Mouse (Mus musculus) spleen, adult 2 months (tissue): Measurements from ENCODE around the gene Tpgs1. TPM values are rescaled to one million over a fixed set of nuclear protein-coding genes. Genes with fewer than 3 reads are reported as not detected.

Experiments used
- DNase-seq, 2 experiments: peaks; one replicate each; pipeline versions ENCODE4 v3.0.0 to v3.0.0-alpha.2; 2012 to 2021; ENCODE audit warnings: low spot score in 2 of 2, low read depth in 1 of 2
- H3K27ac ChIP-seq: fragments of 200-500 bp; 2 replicates; pipeline ENCODE4 v1.5.1; 2012; ENCODE audit warnings: low read length, inconsistent platforms; ENCODE audit not compliant: insufficient read depth
- H3K27me3 ChIP-seq: fragments of 200-500 bp; 2 replicates; pipeline ENCODE4 v1.6.1; 2012; ENCODE audit warnings: mild to moderate bottlenecking, moderate library complexity, low read length, inconsistent platforms; ENCODE audit not compliant: control insufficient read depth, insufficient read depth
- H3K36me3 ChIP-seq: fragments of 200-500 bp; 2 replicates; pipeline ENCODE4 v1.6.1; 2012; ENCODE audit warnings: mild to moderate bottlenecking, low read length, inconsistent platforms; ENCODE audit not compliant: control insufficient read depth, insufficient read depth
- H3K4me1 ChIP-seq: fragments of 200-500 bp; 2 replicates; pipeline ENCODE4 v1.6.1; 2011; ENCODE audit warnings: inconsistent platforms; ENCODE audit not compliant: control insufficient read depth, insufficient read depth, insufficient read length
- H3K4me3 ChIP-seq: fragments of 200-500 bp; 2 replicates; pipeline ENCODE4 v1.5.1; 2011; ENCODE audit warnings: mild to moderate bottlenecking, inconsistent platforms; ENCODE audit not compliant: insufficient read depth, insufficient read length; ENCODE audit errors: extremely low read depth
- CTCF ChIP-seq: fragments of 200-500 bp; IDR thresholded peaks from 2 replicates; pipeline ENCODE4 v1.5.1; 2011; ENCODE audit warnings: mild to moderate bottlenecking, inconsistent platforms; ENCODE audit not compliant: insufficient read depth, insufficient read length, insufficient replicate concordance; ENCODE audit errors: extremely low read depth
- POLR2A ChIP-seq: fragments of 200-500 bp; IDR thresholded peaks from 2 replicates; pipeline ENCODE4 v1.6.1; 2011; ENCODE audit warnings: low read depth, low read length, inconsistent platforms
- WGBS: fragments of 180-500 bp; shearing (Covaris S2); methylation state at CpG from one replicate; pipeline ENCODE4 v1.1.7; 2018; 5-methylcytosine and 5-hydroxymethylcytosine counted together
- polyA plus RNA-seq: library from polyadenylated mRNA; depleted of rRNA; stranded (reverse); fragments of >200 nt; gene quantifications from 2 replicates; pipeline ENCODE4 v1.2.3, GENCODE M21; 2012

Gene Tpgs1
- polyA plus RNA-seq, 1 experiment: 47.9 TPM

DNA sequence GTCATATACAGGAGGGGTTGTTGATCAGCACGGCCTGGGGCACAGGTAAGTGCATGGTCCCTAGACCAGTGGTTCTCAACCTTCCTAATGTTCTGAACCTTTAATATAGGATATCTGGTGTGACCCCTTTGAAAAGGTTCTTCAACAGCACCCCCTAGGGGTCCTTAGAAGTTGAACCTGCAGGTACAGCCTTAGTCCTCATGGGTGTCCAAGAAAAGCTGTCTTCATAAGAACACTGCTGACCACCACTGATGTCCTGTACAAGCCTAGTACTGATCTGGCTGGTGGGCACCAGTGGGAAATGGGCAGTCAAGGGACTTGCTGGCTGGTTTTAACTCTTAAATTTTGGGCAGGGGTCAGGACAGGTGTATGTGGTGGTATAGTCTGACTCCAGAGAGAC, 42.9 kb downstream of the Tpgs1 start:
- no peak for DNase-seq
- H3K36me3 ChIP-seq: peaks cover 14% of the 10 kb centered on the region
- WGBS: 100% methylated on average over 1 of the region's 1 CpGs

DNA sequence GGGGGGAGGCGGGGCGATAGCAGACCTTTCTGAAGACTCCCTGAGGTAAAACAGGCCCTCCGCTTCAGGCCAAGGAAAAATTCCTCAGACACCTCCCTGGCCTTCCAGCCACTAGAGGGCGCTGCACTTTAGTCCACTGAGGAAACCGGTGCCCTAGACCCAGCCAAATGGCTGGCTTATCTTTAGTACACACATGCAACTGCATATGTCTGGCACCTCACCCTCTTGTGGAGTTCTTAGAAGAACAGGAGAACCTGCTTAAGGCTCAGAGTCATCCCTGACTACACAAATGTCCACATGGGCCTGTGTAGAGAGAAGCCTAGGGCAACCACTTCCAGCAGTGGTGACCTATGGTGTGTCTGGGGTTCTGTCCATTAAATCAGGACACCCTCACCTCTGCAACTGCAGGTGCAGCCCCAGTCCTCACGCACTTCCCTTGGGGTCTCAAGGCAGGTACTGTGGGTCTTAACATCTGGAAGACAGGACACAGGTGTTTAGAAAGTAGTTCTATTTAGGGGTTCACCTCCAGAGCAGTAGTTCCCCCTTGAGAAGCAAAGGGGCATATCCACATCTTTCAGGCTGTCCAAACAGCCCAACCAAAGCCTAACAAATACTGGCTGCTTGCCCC, 43.4 kb downstream of the Tpgs1 start:
- Histone ChIP-seq H3K4me3 (no peak overlapping the region), H3K4me1 (peaks cover 7% of the 10 kb centered on the region; the same call in 1 of the 2 replicates), H3K27me3 (peaks cover 12% of the 10 kb centered on the region), H3K36me3 (peaks cover 14% of the 10 kb centered on the region), H3K27ac (no peak overlapping the region)
- TF ChIP-seq POLR2A (no peak), CTCF (peak; percentile 83; the same call in 1 of the 2 replicates)
- 26% methylated on average over 5 of the region's 6 CpGs for WGBS
- DNase-seq: peak in 1 of 2 experiments; percentile 66

More for the DNA sequence above, 42.9 kb downstream of the Tpgs1 start:
- Histone ChIP-seq H3K27ac (no peak overlapping the region), H3K4me3 (no peak overlapping the region), H3K27me3 (peaks cover 8% of the 10 kb centered on the region), H3K4me1 (peaks cover 1% of the 10 kb centered on the region; the same call in 1 of the 2 replicates)
- TF ChIP-seq POLR2A: no peak
- TF ChIP-seq CTCF: peak; percentile 4; the same call in 1 of the 2 replicates

- Histone ChIP-seq H3K27me3 (peaks cover 15% of the 10 kb centered on the region), H3K4me3 (no peak overlapping the region), H3K4me1 (peaks cover 7% of the 10 kb centered on the region; the same call in 1 of the 2 replicates), H3K36me3 (peaks cover 14% of the 10 kb centered on the region), H3K27ac (no peak overlapping the region)
- WGBS: 49% methylated on average over 1 of the region's 1 CpGs
- no peak for DNase-seq
- TF ChIP-seq CTCF (no peak), POLR2A (no peak)
Measured at GRCm38 (mm10) chr10:79713163-79713562, 44.0 kb downstream of the Tpgs1 start.

DNA sequence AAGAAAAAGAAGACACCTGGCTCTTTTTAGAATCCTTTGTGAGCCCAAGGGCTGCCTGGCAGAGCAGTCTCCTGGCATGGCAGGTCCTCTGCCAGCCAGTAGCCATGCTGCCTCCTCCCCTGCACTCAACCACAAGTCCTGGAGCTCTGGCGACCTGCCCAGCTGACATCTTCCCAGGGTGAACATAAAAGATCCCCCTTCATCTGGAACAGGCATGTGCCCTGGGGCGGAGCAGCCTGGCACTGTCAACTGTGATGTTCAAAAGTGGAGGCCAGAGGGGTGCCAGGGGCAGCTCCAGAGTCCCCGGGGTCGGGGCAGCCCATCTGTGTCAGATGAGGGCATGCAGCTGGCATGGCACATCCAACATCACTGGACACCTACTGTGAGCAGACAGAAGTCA, 45.8 kb downstream of the Tpgs1 start:
- Histone ChIP-seq H3K4me1 (peaks cover 7% of the 10 kb centered on the region; the same call in 1 of the 2 replicates), H3K36me3 (peaks cover 9% of the 10 kb centered on the region), H3K27ac (no peak overlapping the region), H3K4me3 (no peak overlapping the region), H3K27me3 (peaks cover 17% of the 10 kb centered on the region)
- TF ChIP-seq CTCF (no peak), POLR2A (no peak)
- DNase-seq: no peak
- 55% methylated on average over 4 of the region's 4 CpGs for WGBS

GRCm38 (mm10) chr10:79716254-79716987, 47.3 kb downstream of the Tpgs1 start, which contains the start of gene Hcn2:
Gene Hcn2, plus strand, starts transcription at chr10:79716634.
- H3K27me3 ChIP-seq: peaks cover 17% of the 10 kb centered on the region
- DNase-seq: no peak
- H3K27ac ChIP-seq: no peak within 1 kb of the TSS
- H3K4me1 ChIP-seq: peaks cover 7% of the 10 kb centered on the region; the same call in 1 of the 2 replicates
- TF ChIP-seq CTCF (no peak), POLR2A (no peak)
- H3K36me3 ChIP-seq: peaks cover 3% of the 10 kb centered on the region; the same call in 1 of the 2 replicates
- peak within 1 kb of the TSS; percentile 44; the same call in 1 of the 2 replicates for H3K4me3 ChIP-seq
- 3% methylated on average over 84 of the region's 91 CpGs for WGBS

DNA sequence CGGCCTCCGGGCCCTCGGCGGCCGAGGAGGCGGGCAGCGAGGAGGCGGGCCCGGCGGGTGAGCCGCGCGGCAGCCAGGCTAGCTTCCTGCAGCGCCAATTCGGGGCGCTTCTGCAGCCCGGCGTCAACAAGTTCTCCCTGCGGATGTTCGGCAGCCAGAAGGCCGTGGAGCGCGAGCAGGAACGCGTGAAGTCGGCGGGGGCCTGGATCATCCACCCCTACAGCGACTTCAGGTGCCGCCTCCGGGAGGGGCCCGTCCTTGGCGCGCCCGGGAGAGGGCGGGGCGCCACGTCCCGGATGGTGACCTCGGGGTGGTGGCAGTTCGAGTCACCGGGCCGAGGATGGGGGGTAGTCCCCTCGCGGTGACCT, 47.8 kb downstream of the Tpgs1 start:
- H3K4me3 ChIP-seq: peak overlapping the region; percentile 44; the same call in 1 of the 2 replicates
- peaks cover 7% of the 10 kb centered on the region; the same call in 1 of the 2 replicates for H3K4me1 ChIP-seq
- DNase-seq: no peak
- no peak overlapping the region for H3K27ac ChIP-seq
- TF ChIP-seq POLR2A: no peak
- 2% methylated on average over 44 of the region's 44 CpGs for WGBS
- peaks cover 17% of the 10 kb centered on the region for H3K27me3 ChIP-seq
- no peaks in the 10 kb centered on the region for H3K36me3 ChIP-seq
